Mouse (Mus musculus): ENCODE results near the gene Fam102a. TPM values are rescaled to one million over a fixed set of nuclear protein-coding genes. Genes with fewer than 3 reads are reported as not detected.

The Fam102a gene
- total RNA-seq, 2 experiments from 2014 or later = 36.6 to 38.0 TPM

DNA sequence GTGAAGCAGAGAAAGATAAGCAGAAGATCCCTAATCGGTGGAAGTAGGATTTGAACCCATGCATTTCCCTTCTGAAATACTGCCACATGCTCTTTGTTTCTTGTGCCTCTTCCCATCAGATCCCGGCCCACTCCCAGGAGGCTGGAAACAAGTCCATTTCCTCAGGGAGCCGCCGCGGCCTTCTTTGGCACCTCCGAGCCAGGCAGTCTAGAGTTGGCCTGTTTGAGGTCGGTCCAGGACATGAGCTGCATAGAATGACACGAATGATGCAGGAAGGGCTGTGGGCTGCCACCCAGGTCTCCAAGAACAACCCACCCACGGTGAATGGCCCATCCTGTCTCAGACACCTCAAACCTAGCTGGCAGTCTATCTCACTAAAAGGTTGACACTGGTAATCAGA lies 41.4 kb downstream of the Fam102a start:
- DNase-seq (ENCODE audit: low spot score in 2 of 2) = no peak

DNA sequence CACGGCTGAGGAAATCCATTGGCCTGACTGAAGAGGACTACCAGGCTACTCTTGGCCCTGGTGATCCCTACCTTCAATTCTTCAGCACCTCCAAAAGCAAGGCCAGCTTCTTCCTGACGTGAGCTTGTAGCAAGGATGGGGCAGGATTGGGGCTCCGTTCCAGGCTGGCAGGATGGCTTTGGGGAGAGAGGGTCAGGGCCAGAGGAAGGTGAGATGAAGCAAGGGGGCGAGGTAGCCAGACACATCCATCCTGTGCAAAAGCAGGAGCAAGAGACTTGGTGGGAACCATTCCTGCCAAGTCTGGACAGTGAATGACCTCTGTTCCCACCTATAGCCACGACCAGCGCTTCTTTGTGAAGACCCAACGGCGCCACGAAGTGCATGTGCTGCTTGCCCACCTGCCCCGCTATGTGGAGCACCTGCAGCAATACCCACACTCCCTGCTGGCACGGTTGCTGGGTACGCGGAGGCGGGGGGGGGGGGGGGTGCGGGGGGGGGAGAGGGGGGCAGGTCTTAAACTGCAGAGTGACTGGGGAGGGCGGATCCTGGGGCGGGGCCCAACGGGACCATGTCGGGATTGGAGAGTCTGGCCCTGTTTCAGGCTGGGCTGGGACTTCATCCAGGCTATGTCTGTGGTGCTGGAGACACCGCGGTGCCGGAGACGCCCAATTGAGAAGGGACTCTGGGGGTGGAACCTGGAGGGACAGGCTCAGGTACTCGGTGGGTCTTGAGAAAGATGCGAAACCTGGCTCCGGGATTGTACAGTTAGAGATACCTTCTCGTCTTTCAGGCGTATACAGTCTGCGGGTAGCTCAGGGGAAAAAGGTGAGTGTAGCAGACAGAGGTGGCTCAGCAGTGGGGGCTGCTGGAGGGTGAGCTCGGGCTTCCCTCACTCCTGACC lies 43.3 kb downstream of the Fam102a start:
- DNase-seq (ENCODE audit: low spot score in 2 of 2) = no peak

DNA sequence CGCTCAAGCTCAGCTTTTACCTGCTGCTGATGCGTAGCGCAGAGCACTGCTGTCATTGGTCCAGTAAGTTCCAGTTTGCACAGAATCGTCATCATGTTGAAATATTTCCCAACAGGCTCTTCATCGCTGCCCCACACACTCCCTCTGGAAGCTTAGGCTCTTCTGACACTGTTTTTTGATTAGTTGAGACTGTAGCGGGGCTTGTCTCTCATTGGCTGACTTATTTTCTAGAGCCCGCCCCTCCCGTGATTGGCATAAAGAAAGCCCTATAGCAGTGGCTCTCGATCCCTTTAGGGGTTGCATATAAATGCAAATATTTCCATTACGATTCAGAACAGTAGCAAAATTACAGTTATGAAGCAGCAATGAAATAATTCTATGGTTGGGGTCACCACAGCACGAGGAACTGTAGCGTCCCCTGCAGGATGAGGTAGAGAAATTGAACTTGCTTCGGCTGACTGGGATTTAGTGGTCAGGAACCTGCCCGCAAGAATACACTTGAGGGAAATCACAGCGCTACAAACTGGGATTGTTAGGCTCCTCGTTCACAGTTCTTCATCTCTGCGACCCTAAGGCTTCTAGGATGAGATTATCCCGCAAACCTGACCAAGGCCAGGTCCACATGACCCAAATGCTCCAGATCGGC lies 46.4 kb downstream of the Fam102a start:
- DNase-seq (ENCODE audit: low spot score in 2 of 2) = no peak

DNA sequence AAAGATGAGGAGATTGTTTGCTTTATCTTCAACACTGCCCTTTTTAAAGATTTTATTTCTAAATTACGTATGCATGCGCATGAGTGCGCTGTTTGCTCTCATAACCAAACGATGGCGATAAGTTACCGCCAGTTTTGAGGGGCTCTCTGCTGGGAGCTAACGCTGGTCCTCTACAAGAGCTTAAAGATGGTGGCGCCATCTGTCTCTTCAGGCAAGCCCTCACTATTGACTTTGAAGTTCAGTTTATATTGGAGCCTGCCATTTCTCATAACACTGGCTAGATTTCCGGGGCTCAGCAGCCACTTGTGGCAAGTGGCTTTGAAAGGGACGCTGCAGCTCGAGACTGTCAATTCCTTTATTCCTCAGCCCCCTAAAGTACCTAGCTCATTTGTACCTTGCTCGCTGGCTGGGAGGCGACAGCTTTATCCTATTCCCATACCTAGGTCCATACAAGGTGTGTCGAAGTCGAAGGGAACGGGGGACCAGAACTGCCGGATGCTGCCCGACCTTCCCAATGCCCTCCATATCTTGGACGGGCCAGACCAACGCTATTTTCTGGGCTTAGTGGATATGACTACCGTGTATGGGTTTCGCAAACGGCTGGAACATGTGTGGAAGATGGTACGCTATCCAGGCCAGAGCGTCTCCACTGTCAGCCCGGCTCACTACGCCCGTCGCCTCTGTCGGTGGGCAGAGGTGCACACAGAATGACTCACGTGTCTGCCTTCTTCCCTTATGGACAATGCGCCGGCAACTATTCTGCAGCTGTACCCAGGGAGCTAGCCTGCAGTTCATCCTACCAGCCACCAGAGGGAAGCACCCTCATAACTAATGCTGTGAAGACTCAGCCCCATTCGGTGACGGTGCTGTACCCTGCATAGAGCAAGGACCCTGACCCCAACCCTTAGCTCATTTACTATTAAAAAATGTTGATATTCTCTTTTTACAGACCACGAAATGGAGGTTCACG lies 48.0 kb downstream of the Fam102a start:
- peak in 1 of 2 experiments; percentile 58 for DNase-seq (ENCODE audit: low spot score in 2 of 2)

DNA sequence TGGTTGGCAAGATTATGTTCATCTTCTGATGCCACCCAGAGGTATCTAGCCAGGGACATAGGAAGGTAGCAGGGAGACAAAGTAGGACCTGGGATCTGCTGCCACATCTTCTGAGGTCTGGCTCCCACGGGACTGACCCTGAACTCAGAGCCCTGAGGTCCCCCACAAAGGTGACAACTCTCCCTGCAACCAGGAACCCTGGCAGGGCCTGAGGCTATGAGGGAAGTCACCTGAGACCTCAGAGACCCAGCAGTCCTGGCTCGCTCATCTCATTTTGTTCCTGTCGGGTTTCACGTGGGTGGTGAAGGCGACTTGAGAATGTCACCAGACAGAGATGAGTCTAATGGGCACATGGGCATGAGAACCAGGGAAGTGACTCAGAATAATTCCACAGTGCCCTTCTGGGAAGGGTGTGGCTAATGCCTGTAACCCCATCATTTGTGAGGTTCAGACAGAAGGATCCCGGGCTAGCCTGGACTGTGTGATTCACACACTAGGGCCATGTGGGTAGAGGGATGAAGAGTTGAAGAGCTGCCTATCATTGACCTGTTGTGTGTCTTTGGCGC lies 50.1 kb downstream of the Fam102a start:
- DNase-seq (ENCODE audit: low spot score in 2 of 2) = no peak

DNA sequence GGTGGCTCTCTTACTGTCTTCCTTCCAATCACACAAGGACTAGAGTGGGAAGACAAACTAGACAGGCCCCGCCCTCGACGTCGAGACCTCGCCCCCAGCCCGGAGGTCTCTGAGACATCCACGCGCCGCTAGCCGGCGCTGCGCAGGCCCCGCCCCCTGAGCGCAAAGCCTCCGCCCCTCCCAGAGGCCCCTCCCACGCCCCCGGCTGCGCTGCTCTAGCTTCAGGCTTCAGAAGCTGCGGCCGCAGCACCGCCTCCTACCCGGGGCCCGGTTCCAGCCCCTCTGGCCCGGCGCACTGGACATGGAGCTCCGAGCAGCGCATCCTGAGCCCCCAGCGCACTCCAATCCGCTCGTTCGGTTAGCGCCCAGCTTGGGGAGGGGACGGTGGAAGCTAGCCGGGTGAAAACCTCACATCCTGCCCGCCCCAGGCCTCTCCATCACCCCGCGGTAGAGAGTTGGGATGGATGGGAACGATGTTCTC lies 51.8 kb downstream of the Fam102a start, which contains the start of gene St6galnac4:
Gene St6galnac4, plus strand, starts transcription at position 225 of the 481 bp plus-strand sequence.
- peak; percentile 72 to 81 for DNase-seq (ENCODE audit: low spot score in 2 of 2)

DNA sequence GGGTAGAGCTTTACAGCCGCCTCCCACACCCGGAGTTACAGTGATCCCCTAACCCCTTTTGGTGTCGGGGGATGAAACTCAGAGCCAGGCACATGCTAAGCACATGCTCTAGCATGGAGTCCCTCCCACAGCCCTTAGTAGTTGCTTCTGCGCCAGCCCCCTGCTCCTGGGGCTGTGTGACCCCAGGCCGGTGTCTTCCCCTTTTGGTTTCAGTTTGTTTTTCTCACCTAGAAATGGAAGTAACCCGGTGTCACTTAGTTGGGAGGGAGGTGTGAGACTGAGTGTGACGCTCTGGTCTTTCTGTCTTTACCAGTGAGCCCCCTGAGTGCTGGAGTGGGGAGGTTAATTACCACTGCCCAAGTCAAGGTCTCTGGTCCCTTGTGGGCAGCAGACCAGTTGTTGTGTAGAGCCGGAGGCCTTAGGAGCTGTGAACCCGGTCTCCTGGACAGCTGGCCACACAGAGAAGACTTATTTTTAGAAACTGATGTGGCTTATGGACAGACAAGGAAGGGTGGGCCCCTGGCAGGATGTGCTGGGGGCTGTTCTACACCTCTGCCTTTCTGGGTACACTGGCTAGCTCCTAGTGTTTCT lies 52.7 kb downstream of the Fam102a start:
- no peak for DNase-seq (ENCODE audit: low spot score in 2 of 2)

DNA sequence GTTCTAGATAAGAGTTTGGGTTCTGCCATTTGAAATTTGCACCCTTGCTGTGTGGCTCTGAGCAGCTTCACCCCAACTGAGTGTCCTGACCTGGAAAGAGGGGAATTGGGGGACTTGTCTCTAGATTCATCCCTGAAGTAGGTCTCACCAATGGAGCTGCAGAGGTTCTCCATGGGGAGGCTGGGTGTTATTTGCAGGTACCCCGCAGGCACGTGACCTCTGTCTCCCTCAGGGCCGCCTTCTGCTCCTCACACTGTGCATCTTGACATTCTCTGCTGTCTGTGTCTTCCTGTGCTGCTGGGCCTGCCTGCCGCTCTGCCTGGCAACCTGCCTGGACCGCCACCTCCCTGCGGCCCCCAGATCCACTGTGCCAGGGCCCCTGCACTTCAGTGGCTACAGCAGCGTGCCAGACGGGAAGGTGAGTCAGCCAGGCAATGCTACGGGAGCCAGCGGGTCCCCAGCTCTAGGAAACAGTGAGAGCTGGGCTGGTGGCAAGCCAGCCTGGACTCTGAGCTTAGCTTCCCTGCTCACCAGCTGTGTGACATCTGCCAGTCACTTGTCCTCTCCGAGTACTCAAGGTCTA lies 54.2 kb downstream of the Fam102a start:
- no peak for DNase-seq (ENCODE audit: low spot score in 2 of 2)

DNA sequence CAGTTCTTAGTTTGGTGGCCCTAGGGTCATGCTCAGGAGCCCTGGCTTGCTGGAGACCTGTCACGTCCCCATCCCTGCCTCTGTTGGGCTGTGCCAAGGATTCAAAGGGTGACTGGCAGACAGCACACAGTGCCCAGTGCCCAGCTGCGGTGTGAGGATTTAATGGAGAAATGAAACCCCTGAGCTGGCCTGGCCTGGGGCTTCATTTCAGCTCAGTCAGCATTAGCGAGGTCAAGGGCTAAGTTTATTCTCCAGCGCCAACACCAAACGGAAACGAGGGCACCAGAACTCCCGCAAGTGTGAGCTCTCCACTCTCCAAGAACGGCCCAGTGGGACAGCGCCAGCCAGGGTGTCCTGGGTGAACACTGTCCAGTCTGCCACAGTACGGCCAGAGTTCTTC lies 55.1 kb downstream of the Fam102a start:
- no peak for DNase-seq (ENCODE audit: low spot score in 2 of 2)

DNA sequence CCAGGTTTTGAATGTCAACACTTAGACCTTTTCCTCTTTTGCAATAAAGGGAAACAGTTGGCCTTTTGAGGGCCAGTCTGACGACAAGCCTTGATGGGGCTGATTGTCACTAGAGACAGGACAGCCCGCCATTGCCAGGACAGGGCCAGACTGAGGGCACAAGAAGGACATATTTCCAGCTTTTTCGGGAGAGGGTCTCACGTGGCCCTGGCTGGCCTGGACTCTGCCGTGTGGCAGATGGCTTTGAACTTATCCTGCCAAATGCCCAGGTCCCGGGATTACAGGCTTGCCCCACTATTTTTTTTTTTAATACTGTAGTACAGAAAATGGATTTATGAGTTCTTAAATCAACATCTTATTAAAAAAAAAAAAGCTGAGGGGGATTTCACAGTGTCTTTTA lies 56.1 kb downstream of the Fam102a start:
- DNase-seq (ENCODE audit: low spot score in 2 of 2) = no peak

DNA sequence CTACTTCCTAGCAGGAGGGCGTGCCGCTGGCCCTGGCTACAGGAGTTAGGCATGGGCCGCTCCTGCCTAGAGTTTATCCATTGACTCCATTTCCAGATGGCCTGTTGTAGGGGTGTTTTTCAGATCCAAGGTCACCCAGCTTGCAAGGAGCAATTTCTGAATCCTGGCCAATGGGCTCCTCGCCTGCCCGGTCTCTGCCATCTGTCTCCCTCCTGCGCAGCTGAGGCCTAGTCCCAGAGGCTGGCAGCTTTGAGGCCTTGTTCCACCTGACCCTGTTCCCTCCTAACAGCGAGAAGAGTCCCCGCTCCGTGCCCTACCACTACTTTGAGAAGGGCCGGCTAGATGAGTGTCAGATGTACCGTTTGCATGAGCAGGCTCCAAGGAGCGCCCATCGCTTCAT lies 61.6 kb downstream of the Fam102a start:
- DNase-seq (ENCODE audit: low spot score in 2 of 2) = no peak

DNA sequence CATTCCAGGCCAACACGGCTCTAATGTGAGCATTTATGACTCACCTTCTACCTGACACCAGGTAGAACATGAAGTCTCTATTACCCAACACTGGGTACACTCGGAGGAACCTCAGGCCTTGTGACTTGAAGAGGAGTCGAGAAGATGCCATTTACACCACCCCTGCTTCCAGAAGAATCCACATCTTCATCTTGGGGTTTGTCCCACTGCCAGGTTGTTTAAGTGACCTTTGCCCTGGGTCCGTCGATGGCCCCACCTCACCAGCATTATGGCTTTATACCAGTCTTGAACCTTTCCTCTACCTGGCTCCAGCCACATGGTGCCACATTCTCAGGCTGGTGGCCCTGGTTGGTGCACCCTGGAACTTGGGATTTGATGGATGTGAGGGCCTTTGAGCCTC lies 62.1 kb downstream of the Fam102a start:
- DNase-seq (ENCODE audit: low spot score in 2 of 2) = no peak

DNA sequence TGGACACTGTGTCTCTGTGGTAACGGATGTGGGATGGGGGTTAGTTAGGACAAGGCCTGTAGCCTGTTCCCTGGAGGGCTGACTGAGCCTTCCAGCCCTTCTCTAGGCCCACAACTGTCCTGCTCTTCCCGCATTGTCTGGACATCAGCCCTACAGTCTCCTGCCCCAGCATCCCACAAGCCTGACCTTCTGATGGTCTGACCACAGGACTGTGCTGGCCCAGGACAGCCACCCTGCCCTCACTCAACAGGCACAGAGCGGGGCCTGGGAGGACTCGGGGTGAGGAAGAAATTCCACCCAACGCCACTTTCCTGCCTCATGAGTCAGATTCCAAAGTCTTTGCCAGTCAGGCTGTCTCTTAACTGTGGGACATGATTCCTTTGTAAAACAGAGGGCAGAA lies 62.6 kb downstream of the Fam102a start:
- no peak for DNase-seq (ENCODE audit: low spot score in 2 of 2)

DNA sequence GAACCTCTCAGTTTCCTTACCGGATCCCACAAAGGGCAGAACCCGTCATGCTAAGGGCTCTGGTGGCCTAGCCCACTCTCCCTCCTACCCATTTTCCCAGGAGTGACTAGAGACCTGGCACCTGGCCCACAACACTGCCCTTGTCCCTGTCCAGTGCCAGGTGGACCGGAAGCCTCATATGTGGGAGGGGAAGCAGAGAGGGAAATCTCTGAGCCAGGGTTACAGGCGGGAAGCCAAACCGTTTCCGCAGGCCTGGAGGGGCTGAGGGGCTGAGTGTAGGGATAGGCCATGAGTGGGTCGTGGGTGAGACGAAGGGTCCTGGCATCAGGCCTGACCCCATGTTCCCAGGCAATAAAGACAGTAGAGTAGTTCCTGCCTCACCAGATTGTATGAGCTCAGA lies 63.4 kb downstream of the Fam102a start:
- no peak for DNase-seq (ENCODE audit: low spot score in 2 of 2)

DNA sequence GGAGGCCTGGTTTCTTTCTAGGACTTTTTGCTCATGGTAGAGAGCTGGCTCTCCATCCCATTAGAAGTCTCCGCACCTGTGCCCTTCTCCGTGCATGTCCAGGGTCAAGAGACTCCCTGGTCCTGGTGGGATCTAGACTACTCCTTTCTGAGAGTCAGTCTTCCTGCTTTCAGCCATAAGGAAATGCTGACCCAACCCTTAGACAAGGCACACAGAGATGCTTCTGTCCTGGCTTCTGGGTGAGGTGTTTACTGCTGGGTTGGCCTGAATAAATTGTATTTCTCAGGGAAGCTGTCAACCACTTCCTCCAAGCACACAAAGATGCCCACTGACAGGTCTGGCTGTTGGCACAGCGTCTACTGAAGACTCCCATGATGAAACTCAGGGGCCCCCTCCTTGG lies 64.3 kb downstream of the Fam102a start, which contains the start of gene St6galnac6:
Gene St6galnac6, plus strand, starts transcription at position 301 of the 400 bp plus-strand sequence.
- DNase-seq (ENCODE audit: low spot score in 2 of 2) = no peak

DNA sequence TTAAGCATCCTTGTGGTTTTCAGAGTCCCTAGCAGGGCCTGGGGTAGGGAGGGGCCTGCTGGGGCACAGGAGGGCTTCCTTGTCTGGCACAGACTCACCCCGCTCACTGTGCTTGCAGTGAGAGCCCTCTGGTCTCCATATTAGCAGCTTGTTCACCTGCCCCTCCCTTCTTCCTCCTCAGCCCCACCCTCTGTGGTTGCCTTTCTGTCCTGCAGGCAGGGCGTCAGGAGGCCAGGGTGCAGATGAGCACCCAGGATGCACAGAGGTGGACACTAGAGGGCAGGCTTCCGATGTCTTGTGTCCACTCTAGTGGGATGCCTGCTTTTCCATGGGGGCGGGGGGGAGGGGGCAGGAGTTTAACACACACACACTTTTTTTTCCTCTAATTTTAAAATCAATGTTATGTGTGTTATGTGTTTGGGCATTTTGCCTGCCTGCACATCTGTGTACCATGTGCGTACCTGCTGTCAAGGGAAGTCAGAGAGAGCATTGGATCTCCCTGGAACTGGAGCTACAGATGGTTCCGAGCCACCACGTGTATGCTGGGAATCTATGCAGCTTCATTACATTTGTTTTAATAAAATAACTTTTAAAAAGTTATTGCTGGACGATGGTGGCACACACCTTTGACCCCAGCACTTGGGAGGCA lies 66.4 kb downstream of the Fam102a start:
- no peak for DNase-seq (ENCODE audit: low spot score in 2 of 2)

DNA sequence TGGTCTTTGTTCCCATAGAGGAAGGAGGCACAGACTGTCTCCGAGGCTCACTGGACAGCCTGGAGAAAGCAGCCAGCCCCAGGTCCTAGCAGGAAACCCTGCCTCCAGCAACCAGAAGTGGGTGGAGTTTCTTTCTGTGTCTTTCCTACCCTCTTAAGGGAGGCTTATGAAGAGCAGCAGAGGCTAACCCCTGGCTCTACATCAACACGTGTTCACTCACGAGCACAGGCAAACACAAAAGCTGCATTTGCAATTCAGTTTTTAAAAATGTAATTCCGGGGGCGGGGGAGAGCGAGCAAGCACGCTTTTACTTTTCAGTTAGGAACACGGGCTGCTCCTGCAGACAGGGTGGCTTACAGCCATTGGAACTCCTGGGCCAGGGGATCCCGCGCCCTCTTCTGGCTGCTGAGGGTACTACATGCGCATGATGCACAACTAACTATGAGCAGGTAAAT lies 67.5 kb downstream of the Fam102a start:
- DNase-seq (ENCODE audit: low spot score in 2 of 2) = peak; percentile 75 to 77

DNA sequence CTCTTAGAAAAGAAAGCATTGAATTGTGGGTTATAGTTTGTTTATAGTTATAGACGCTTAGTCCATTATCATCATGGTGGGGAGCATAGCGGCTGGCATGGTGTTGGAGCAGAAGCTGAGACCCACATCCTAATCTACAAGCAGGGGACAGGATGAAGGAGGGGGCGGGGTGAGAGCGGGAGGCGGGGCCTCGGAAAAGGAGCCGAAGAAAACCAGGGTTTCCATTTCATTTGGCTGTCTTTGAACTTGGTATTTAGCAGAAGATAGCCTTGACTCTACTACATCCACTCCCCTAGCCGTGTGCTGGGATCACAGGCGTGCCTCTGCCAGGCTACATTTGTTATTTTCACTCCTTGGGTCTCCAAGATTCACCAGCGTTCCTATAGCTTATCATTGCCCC lies 69.5 kb downstream of the Fam102a start:
- DNase-seq (ENCODE audit: low spot score in 2 of 2) = no peak
